Mouse (Mus musculus): Measurements from ENCODE around the gene Gsdma2.

- TF ChIP-seq CTCF (IDR thresholded peaks at IDR 0.05; ENCODE audit: low read depth, low read length), result no peak
- TF ChIP-seq GATA1 (IDR thresholded peaks at IDR 0.05; ENCODE audit: borderline replicate concordance, low read length), result no peak
Observed at GRCm38 (mm10) chr11:98599291-98599690, 47.3 kb upstream of the Gsdma2 start.
